Mouse (Mus musculus) lung, postnatal 4 days (tissue): ENCODE measurements around the gene Bicdl1.
A peak's percentile ranks its signal among the peaks of the same experiment; 100 is the strongest.
"Not testable (repeated sequence)": the region's sequence is repeated elsewhere in the genome, so short reads cannot be mapped to it uniquely, and the experiment has no call there.

ENCODE experiments used
- DNase-seq, 2 experiments: peaks; one replicate each; pipeline ENCODE4 v3.0.0; 2021

Gene Bicdl1

DNA sequence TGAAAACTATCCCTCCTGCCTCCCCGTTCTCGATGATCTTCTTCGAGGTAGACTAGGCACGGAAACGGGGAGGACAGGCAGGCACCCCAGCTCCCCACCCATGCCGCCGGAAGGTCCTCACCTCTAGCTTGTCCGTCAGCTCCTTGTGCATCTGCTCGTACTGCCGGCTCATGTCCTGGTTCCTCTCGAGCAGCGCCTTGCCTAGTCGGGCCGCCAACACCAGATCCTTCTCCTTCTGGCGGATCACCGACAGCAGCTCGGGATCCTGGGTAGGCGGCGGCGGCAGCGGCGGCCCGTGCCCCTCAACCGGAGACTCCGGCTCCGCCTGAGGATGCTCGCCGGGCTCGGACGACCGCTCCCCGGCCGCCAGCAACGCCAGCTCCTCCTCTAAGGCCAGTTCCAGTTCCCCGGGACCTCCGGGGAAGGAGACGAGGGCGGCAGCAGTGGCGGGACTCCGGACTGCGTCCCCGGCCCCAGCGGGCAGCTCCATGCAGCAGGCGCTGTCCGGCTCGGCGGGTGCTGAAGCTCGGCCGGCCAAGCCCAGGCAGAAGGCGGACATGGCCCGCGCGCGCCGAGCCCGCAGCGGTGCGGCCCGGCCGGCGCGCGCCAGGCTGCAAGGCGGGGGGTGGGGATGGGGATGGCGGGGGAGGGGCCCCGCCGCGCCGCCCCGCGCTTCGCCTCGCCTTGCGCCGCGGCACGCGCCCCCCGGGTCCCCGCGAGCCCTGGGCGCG is at the start of gene Bicdl1:
TSS of gene Bicdl1 (minus strand) at position 621 of the 731 bp plus-strand sequence.
- peak; percentile 91 for DNase-seq

DNA sequence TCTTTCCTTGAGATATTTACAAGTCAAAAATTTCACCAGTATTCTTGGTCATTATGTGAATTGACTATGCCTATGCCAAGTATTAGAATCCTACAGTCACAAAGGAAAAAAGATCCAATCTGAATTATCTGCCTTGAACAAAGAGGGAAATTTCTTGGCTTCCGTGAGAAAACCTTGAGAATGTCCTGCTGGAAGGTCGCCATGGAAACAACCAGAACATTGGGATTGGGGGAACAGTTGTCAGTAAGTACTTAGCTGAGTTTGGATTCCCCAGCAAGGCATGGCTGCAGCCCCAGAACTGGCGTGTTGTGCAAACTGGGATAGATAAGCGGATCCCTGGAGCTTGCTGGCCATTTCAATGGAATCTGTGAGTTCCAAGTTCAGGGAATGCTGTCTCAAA is 45.5 kb upstream of the Bicdl1 start:
- DNase-seq = no peak

DNA sequence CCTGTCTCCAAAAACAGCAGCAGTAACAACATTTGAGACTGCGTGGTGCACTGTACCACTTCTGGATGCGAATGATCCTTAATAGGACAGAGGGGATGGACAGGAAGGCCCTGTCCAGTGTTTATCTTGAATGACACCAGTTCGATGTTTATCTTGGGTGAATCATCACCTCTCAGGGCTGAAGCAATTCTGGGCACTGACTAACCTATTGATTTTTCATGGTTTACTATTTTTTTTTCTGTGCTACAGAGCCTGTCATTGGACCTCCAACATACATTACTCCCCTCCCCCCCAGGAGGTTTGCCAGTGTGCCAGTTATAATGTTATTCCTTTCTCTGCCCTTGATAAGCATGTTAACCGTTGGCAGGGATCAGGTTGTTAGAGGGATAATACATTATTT is 43.9 kb upstream of the Bicdl1 start:
- DNase-seq = no peak

DNA sequence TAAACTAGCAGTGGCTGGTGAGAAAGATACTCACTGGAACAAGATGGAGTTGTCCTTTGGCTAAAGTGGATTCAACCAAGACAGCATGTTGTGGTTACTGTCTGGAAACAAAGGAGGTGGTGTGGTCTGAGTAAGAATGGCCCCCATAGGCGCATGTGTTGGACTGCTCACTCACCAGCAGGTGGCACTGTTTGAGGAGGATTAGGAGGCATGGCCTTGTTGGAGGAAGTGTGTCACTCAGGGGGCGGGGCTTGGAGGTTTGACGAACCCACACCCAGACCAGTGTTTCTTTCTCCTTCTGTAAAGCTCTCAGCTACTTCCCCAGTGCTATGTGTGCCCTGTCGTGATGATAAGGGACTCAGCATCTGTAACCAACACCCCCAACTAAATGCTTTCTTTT is 38.6 kb upstream of the Bicdl1 start:
- no peak for DNase-seq

DNA sequence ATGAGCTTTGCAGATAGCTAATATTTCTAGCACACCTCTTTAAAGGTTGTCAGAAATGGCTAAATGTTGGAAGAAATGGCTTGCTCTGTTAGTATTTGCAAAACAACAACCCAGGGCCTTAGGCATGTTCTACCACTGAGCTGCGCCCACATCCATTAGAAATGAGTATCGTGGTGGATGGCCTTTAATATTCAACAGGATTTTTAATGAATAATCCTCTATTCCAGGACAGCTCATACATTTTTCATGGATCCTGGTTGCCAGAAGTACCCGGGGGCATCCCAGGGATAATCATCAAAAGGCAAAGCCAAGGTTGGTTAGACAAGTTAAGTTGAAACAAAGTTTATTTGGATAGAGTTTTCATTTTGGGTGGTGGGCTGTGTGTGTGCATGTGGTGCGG is 37.7 kb upstream of the Bicdl1 start:
- no peak for DNase-seq

DNA sequence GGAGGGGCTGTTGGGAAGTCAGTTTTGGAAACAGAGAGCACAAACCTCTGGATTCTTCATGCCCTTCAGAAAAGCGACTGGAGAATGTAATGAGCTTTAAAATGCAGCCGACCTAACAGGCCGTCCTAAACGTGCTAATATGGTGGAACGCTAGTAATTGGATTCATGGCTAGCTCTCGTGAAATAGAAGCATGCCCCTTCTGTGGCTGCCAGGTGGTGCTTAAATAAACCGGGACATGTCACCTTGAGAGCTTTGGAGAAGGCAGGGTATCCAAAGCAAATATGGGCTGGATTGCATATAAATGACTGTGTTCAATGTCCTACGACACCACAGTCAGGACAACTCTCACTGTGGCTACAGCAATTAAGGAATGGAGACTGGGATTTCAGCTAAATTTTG is 35.4 kb upstream of the Bicdl1 start:
- DNase-seq = no peak

DNA sequence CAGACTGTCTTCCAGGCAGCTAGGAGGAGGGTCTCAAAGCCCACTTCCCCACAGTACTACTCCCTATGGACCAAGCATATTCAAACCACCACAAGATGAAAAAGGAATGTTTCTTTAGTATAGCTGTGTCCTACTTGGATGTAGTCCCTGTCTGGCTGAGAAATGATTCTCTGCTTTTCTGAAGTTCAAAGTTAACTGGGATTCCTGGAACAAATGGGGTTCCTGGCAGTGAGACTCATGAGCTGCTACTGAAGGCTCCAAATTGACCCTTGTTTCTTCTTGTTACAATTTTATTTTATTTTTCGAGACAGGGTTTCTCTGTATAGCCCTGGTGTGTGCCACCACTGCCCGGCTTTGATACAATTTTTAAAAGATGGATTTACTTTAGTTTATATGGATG is 32.6 kb upstream of the Bicdl1 start:
- DNase-seq = no peak

DNA sequence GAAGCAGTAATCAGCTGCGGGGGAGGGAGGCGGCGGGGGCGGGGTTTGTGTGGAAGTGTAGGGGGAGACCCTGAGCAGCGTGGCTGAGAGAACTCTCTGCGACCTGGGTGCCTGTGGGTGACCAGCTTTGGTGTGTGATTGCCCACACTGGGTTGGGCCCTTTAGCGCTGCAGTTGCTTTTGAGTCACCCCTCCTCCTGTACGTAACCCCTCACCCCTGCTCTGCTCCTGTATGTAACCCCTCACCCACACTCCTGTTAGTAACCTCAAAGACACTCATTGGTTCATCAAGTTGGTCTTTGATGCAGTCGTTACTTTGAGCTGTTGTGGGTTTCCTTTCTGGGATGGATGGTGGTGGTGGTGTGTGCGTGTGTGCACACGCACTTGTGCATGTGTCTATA is 29.5 kb upstream of the Bicdl1 start:
- DNase-seq = no peak

DNA sequence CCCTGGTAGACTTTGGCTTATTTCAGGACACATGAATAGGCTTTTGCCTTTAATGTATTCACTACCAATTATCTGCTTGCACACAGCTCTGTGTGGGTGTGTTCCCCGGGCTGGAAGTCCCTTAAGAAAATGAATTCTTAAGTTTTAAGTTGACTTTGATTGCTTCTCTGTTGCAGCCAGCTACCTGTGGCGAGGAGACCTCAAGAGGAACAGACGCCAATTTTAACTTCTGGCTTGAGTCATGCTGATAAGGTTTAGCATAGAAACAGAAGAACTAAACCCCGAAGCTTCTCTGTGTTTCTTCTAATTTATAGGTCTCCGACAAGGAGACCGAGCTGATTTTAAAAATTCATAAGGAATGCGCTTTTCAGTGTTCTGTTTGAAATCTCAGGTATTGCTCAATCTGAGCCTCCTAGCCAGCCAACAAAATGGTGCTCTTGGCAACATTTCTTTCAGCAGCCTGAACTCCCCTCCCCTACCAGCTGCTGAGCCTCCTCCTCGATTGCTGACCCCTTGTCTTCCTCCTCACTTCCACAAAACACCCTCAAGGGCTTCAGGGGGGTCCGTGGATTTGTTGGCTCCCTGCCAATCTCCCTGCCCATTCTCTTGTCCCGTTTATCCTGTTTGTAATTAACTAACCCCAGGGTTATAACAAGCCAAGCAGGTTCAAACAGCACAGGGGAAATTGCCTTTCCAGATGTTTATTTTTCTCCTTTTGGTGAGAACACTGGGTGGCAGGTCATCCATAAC is 27.2 kb upstream of the Bicdl1 start:
- DNase-seq = no peak

DNA sequence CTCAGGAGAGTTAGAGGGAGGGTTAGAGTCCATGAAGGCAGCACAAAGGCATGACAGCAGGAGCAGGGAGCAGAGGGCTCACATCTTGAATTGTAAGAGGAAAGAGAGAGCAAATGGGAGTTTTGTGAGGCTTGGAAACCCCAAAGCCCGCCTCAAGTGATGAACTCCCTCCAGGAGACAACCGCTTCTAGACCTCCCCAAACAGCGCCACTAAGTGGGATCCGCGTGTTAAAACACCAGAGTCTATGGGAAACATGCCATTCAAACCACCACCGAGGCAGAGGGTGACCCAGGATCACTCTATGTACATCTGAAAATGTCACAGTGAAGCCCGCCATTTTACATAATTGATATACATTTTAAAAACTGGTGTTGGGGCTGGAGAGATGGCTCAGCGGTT is 26.1 kb upstream of the Bicdl1 start:
- no peak for DNase-seq

DNA sequence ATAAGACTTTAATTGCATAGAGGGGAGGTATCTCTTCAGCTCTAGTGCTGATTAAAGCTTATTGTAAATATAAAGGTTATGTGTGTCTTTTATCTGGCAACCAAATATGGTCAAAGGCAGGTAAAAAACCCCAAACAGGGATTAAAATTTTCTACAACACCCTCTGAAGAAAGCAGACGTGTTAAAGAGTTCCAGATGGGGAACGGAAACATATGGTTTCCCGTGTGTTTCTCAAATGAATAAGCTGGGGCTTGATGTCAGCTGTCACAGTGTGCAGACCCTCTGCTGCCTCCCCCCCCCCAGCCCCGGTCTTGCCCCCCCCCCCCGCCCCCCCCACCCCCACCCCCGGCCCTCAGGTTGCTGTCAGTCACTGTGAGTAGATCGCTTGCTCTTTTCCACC is 24.1 kb upstream of the Bicdl1 start:
- DNase-seq = no peak

DNA sequence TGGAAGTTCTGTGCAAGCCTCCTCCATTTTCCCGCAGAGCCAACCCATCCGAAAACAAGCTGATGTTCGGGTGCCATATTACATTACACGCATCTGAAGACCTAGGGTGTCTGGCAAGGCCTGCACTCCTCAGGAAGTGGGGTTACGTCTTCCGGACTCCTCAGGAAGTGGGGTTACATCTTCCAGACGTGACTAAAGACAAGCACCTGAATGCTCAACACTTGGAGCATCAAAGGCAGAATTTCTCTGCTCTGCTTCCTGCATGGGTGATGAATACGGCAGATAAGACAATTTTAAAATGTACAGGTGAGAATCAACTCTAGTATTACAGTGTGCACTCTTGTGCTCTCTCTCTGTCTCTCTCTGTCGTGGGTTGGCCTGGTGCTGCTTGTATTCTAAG is 23.4 kb upstream of the Bicdl1 start:
- DNase-seq = no peak

DNA sequence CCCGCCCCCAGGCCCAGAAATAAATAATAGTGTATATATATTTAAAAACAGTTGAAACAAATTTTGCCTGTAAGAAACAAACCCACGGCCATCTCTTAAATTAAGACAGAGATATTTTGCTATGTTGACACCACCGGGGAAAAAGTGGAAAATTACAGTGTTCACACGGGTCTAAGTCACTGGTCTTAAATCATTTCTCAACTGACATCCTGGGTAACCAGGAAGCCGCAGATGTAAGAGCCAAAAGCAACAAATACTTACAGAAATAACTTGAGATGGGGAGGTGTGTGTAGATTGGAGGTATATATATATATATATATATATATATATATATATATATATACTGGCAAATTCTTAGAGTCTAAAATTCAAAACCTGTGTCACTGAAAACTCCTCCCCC is 21.5 kb upstream of the Bicdl1 start:
- no peak for DNase-seq

DNA sequence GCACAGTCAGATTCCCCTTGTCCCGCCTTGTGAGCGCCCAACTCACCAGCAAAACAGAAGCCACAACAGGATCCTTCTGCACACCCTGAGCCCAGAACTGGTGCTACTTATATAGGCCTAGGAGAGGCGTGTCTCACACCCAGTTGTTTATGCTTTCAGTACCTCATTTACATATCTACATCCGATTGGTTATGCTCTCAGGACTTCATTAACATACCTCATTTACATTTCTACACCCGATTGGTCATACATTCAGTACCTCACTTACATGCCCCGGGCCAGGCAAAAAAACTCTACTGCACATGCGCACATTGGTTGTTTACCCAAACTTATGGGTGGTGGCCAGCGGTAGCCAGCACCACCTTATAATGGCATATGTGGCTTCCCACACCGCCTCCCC is 20.5 kb upstream of the Bicdl1 start:
- not testable (repeated sequence) for DNase-seq

DNA sequence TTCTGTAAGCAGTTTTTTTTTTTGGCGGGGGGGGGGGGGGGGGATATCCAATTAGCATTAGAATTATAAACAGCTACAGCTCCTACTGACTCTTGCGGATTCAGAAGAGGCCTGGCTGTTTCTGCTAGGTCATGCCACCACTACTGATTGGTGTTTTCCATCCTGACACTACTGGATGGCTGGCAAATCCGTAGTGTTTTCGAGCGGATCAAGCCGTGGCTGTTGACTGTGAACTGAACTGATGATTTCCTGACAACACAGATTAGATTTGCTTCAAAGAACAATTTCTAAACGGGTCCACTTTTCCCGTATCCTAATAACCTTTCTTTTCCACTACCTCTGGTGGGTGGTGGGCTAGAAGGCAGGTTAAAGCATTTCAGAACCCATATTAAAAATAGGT is 16.9 kb upstream of the Bicdl1 start:
- no peak for DNase-seq

DNA sequence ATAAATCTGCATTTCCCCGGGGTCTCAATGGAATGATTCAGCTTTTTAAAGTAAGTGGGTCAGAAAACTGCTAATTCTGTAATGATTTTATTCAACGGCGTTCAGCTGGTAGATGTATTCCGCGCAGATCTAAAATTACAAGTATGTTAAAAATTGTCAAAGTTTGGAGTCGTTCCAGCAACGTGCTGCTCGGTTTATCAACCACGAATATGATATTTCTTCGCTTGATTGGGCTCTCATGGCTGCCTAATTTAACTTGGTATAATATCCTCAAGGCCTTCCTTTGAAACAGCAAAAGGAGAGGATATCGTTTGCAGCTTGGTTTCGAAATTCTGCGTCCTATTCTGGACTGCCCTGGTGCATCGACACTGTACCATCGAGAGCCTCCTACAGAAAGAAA is 13.9 kb upstream of the Bicdl1 start:
- no peak for DNase-seq

DNA sequence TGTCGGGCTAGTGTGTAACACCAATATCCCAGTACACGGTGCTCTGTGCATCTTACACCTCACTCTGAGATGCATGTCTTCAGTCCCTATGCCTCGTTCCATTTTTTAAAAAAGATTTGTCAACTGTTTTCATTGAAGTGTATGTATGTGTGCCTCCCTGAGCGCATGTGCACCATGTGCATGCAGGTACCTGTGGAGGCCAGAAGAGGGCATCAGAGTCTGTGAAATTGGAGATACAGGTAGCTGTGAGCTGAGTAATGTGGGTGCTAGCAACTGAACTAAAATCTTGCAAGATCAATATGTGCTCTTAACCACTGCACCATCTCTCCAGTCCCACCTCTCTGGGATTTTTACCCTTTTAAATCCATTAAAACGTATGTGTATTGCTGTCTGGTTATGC is 6.6 kb upstream of the Bicdl1 start:
- no peak for DNase-seq

DNA sequence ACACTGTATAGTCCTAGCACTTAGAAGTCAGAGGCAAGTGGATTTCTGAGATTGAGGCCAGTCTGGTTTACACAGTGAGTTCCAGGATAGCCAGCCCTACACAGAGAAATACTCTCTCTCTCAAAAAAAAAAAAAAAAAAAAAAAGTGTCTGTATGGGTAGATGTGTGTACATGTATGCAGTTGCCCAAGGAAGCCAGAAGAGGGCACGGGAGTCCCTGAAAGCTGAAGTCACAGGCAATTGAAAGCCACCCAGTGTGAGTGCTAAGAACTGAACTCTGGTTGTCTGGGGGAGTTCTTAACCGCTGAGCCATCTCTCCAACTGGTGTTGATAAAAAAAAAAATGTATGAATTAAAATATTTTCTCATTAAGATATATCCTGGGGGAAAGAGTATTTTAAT is 3.1 kb upstream of the Bicdl1 start:
- no peak for DNase-seq

DNA sequence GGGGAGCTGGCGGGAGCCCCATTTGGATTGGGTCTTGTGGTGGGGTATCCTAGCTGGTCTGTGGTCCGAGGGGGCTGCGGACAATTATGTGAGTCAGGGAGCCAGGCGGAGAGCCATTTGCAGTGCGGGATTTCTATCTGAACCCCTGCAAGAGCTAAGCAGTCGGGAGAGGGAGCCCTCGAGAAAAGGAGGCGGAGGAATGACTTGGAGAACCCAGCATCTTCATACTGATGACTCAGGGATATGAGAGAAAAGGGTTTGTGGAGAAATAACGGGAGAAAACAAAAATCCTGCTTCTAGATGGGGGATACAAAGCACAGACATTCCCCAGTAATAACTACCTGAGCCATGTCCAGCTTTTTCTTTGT is 1.4 kb upstream of the Bicdl1 start:
- DNase-seq = no peak

DNA sequence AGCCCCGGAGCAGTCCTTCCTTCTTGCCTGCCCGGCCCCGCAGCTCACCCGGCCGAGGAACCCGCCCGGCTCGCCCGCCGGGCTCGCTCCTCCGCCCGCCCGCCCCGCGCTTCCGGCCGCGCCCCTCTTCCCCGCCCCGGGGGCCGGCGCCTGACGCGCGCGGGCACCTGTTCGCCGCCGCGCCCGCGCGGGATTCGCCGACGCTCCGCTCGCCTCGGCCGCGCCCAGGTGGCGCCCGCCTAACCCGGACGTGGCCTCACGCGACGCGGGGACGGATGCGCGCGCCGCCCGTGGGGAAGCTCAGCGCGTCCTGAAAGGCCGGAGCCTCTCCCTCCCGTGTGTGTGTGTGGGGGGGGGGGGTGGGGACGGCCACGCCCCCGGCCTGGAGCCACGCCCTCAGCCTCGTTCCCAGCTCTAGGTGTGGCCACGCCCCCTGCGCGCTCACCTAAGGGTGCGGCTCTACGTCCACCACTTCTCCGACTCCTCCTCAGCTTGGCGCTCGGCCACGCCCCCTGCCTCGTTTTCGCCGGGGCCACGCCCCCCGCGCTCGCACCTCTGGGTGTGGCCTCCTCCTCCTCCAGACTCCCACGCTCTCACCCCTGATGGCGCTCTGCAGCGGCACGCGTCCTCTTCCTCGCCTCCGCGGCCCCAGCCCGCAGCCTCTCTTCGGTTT is 891 bp upstream of the Bicdl1 start:
- DNase-seq = peak; percentile 91 to 93

DNA sequence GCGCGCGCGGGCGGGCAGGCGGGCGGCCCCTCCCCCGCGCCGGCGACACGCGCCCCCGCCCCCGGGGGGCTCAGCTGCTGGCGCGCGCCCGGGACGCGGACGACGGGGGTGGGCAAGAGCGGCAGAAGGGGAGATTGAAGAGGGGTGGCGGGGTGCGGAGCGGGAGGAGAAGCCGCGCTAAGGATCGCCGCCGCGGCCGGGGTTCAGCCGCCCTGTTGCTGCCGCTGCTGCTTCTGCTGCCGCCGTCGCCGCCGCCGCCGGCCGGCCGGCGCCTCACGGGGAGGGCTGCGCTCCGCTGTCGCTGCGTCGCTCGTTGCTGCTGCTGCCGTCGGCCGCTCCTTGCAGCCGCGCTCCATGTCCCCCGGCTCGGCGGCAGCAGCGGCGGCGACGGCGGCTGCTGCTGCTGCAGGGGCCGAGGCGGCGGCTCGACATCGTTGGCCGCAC is 333 bp upstream of the Bicdl1 start:
- peak in 1 of 2 experiments; percentile 23 for DNase-seq

DNA sequence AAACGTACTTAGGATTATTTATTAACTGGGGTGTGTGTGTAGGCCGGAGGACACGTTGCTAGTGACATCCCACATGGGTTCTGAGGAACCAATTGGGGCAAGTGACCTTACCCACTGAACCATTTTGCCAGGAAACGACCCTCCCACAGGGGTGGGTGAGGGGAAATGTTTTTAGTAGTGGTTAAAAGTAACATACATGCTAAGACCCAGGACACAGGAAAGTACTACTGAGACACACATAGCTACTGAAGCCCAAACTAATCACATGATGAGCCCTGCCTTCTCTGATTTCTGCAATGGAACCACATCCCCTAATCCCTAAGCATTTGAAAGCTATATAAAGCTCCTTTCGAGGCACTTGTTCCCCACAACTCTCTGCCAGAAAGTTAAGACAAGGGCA is 1.1 kb downstream of the Bicdl1 start:
- DNase-seq = no peak

DNA sequence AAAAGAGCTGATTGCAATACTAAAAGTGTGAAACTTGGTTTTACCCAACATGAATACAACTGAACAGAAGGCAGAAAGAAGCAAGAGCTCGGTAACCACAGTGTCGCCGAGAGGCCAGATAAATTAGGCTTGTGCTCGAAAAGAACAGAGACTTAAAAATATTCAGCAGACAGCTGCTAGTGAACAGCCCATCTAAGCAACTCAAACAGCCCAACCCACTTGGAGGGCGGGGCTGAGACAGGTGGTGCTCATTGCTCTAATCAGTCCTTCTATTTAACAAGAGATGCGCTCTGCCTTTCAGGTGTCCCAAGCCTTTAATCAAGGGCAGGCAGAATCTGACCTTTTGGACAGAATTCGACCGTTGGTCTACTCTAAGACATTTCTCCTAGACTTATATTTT is 4.8 kb downstream of the Bicdl1 start:
- DNase-seq = no peak

DNA sequence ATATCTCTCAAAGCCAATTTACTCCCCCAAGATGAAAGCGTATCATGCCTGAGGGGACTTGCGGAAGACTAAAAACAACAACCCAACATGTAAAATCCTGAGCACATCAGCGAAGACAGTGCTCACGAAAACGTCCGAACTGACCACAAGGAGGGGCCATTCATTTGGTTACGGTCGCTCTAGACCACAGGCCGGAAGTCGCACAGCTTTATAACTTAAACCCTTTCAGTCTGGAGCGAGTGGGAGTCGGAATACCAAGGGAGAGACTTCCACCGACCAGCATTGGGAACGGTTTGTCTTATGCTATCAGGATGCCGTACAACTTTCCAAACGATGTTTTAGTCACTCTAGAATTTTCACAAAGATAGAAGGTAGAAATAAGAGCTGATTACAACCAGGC is 5.4 kb downstream of the Bicdl1 start:
- DNase-seq = no peak
